Mouse (Mus musculus): ENCODE measurements at regions not wholly inside any gene's neighbourhood (a gene's known extent, or its start where the extent isn't known, plus 50 kb on each side); places are given as distances from the start of the nearest gene placed in this dataset.

GRCm38 (mm10) chr14:105511826-105512225 lies 253.5 kb downstream of the Ndfip2 start:
- intact Hi-C loops (cut with DNase I) = no loop called here
- no peak for DNase-seq

DNA sequence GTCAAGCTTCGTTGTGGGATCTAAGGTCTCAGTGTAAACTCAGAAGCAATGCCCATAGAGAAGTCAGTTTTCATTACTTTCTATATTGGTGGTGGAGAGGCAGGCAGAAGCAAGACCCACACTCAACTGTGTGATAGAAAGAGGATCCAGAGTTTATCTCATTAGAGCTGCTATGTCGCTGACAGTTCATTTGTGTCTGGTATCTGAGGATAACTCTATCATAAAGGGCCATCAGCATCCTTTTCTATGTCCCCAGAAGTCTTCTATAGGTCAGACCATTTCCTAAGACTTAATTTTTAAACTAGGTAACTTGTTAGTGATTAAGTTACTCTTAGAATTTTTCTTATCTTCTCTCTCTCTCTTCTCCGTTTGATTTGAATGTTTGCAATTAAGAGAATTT lies 252.8 kb downstream of the Ndfip2 start:
- intact Hi-C loops (cut with DNase I) = no loop called here
- no peak for DNase-seq

GRCm38 (mm10) chr14:105505261-105505660 lies 246.9 kb downstream of the Ndfip2 start:
- intact Hi-C loops (cut with DNase I) = no loop called here
- no peak for DNase-seq

DNA sequence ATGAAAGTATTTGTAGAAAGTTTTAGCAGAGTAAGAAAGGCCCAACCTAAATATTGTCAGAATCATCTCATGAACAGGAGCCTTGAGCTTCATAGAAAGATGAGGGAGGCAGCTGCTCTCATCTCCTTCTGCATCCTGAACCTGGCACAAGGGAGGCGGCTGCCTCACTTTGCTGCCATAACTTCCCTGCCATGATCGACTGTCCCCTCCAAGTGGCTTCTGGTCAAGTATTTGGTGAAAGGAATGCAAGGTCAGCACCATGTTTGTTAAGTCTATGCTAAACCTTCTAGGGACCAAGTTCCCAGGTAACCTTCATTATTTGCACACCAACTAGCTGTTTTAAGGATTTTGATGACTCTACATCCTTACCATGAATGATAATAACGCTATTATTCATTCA lies 246.0 kb downstream of the Ndfip2 start:
- intact Hi-C loops (cut with DNase I) = loop anchor here (5.0 kb wide), 1 partner anchor 223 kb away; no protein-coding TSS in a partner anchor
- no peak for DNase-seq

GRCm38 (mm10) chr14:105503806-105504205 lies 245.4 kb downstream of the Ndfip2 start:
- intact Hi-C loops (cut with DNase I) = loop anchor here (5.0 kb wide), 1 partner anchor 223 kb away; no protein-coding TSS in a partner anchor
- DNase-seq = no peak

- intact Hi-C loops (cut with DNase I) = loop anchor here (5.0 kb wide), 1 partner anchor 225 kb away; no protein-coding TSS in a partner anchor
- DNase-seq = no peak
Measured at GRCm38 (mm10) chr14:105502633-105502975, 244.2 kb downstream of the Ndfip2 start.

DNA sequence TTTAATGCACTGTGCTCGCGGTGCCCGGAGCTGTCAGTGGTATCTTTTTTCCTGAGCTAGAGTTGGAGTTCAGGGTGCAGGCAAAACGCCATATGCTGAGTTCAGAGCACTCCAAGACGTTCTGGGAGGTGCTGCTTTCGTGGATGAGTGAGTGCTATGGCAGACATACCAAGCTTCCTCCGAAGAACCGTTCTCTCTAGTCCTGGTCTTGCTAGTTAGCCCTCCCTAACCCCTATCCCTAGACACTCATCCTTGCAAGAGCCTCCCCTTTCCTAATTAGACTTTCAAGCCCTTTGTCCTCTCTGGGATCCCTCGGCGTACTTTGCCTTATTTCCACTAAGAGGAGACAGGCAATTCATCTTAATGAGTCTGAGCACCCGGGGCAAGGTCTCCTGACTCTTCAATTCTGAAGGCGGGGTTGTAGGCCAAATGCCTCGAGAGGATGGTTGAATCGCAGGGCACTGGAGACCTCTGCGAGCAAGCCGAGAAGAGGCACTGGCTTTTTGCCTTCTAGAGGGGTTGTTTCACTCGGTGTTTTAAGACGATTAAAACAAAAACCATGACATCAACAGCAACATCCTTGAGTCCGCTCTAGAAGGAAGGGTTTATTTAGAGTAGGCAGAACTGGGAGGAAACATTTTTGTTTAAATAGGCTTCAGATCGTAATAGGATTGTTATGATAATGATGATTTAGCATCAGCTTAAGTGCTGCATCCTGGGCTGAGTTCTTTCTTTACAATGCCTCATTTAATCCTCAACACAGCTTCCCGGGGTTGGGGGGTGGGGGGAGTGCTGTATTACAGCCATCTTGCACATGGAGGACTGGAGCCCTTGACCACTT lies 243.6 kb downstream of the Ndfip2 start:
- no peak for DNase-seq
- intact Hi-C loops (cut with DNase I) = loop anchor here (5.0 kb wide), 1 partner anchor 225 kb away; no protein-coding TSS in a partner anchor

GRCm38 (mm10) chr14:105500966-105501741 lies 242.8 kb downstream of the Ndfip2 start:
- intact Hi-C loops (cut with DNase I) = loop anchor here (5.0 kb wide), 1 partner anchor 226 kb away; no protein-coding TSS in a partner anchor

DNA sequence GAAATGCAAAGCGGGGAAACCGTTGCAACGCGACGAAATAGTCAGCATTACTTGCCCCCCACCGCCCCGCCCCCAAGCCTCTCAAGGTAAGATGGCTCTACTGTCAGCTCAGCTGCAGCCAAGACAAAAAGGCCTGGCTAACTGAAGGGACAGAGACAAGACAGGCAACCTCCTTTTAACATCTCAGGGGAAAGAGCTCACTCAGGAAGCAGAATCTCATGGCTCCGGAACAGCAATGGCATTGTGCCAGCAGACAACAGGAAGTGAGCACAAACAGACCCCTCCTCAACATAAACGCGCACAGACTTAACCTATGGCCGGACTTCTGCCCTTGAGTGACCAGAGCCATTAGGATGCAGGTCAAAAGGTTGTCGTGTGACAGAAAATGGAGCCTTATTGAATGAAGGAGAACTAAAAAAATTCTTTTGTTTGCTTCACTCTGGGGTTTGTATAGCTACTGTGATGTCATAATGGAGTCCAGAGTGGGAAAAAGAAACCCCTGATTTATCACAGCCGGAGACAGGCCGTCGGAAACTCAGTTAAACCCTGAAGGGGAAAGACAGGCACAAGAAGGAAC lies 241.0 kb downstream of the Ndfip2 start:
- intact Hi-C loops (cut with DNase I) = no loop called here
- no peak for DNase-seq

More at GRCm38 (mm10) chr14:105500966-105501741, 242.8 kb downstream of the Ndfip2 start:
- no peak for DNase-seq

DNA sequence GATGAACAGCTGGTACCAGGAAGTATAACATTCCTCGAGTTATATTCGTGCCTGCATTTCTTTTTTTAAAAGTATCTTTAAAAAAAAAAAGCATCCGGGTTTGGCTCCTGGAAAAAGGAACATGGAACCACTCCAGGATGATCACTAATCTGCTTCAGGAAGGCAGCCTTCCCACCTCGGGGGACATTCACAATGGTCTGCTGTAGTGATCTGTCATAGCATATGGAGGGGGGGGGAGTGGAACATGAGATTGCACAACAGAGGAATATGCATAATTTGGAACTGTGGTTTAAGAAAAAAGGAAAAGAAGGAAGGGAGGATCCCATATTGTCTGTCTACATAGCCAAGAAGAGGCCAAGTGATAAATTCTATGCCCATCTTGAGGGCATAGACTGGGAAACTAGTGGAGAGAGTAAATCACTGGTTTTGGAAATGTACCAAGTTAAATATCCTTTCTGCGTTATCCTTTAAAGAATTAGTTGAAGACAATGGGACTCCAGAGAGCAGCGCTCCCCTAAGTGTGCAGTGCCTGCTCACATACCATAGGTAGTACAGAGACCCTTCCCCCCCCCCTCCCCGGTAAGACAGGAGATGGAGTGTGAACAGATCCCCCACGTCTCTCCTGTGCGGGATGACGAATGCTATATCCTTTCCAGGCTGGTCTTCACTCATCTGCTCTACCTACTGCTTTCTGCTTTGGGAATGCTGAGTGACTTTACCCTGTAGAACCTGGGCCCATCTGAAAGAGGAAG lies 240.0 kb downstream of the Ndfip2 start:
- no peak for DNase-seq
- intact Hi-C loops (cut with DNase I) = no loop called here

DNA sequence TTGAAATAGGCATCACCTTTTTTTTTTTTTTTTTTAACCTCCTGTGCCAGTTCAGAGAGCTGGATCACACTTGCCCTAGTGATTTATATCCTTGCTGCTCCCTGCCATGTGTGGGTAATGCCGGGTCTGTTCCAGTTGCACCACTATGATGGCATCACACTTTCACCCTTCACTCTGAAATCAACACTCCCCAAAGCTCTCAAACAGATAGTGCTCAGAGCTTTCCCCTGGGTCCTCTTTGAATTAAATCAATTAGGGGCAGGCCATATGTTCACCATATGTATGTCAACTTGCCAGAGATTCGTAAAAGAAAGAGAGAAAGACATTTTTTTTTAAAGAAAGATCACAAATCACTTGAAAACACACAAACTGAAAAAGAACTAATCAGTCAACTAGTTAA lies 236.8 kb downstream of the Ndfip2 start:
- no peak for DNase-seq
- intact Hi-C loops (cut with DNase I) = no loop called here

- DNase-seq = no peak
- intact Hi-C loops (cut with DNase I) = no loop called here
Measured at GRCm38 (mm10) chr14:105494415-105494814, 236.0 kb downstream of the Ndfip2 start.

DNA sequence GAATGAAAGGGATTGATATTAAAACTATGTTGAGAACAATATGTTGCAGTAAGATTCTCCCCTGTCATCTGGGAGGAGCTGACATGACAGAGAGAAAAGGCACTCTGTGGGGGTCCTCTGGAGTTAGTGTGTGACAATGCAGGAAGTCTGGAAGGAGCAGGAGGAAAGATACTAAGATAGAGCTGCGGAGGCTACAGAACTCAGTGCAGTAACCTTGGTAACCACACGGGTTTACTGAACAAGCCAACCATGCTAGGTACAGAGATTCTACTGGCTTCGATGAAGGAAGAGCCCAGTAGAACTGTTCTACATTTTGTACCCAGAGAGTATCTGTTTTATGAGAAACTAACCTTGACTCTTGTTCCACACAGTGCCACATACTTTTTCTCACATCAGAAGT lies 231.8 kb downstream of the Ndfip2 start:
- no peak for DNase-seq
- intact Hi-C loops (cut with DNase I) = no loop called here

- intact Hi-C loops (cut with DNase I) = loop anchor here (5.0 kb wide), 1 partner anchor 249 kb away; no protein-coding TSS in a partner anchor
- peak; percentile 40 to 58 for DNase-seq
Measured at GRCm38 (mm10) chr14:105483352-105484083, 225.1 kb downstream of the Ndfip2 start.

DNA sequence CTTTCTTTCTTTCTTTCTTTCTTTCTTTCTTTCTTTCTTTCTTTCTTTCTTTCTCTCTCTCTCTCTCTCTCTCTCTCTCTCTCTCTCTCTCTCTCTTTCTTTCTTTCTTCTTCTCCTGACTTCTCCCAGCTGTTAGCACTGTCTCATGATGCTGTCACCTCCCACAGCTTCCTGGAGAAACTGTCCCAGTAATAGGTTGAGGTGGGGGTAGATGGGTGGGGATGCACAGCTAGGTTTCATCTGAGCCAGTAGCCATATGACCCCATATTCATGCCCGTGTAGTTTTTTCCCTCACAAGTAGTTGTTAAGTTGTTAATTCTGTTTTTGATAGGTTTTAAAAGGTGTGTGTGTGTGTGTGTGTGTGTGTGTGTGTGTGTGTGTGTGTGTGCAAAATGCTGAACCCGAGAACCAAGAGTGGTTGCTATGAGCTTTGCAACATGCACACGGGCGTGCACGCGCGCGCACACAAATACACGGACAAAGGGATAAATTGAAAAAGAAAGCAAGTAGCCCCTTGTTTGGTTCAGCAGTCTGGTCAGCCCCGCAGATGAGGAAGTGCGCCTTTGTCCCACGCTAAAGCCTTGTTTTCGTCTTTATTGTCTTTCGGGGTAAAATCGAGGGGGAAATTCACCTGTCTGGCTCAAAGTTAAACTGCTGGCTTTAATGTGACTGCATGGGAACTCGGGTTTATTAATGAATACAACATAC lies 224.4 kb downstream of the Ndfip2 start:
- intact Hi-C loops (cut with DNase I) = loop anchor here (5.0 kb wide), 1 partner anchor 250 kb away; no protein-coding TSS in a partner anchor
- peak in 1 of 2 experiments; percentile 17 for DNase-seq

DNA sequence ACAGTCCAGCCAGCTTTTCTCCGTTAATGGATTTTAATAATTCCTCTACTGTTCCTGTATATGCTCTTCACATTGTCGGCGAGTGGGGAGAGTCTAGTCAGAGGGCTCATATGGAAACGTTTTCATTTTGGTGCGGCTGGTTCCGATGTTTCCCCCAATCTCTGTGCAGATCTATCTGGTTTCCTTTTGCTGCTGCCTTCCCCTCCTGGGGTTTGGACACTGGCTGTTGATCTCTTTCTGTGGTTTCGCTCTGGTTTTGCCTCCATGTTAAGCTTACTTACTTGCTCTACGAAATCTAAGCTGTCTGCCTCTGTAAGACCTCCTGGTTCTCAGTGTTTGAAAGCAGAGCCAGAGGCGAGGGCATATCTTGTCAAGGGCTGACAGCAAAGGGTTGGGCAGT lies 221.7 kb downstream of the Ndfip2 start:
- no peak for DNase-seq
- intact Hi-C loops (cut with DNase I) = loop anchor here (5.0 kb wide), 1 partner anchor 252 kb away; no protein-coding TSS in a partner anchor

GRCm38 (mm10) chr14:105474991-105475553 lies 216.7 kb downstream of the Ndfip2 start:
- no peak for DNase-seq
- intact Hi-C loops (cut with DNase I) = loop anchor here (5.0 to 10.0 kb wide), 2 partner anchors 160 to 422 kb away; partner anchors contain the start of gene Spry2

GRCm38 (mm10) chr14:105448919-105449458 lies 190.6 kb downstream of the Ndfip2 start:
- no peak for DNase-seq
- intact Hi-C loops (cut with DNase I) = no loop called here

Data from heart, postnatal 36 days (tissue).